Mouse (Mus musculus) olfactory bulb, adult 2 months (tissue): ENCODE data around the gene Dhrs4. TPM values are rescaled to one million over a fixed set of nuclear protein-coding genes. Genes with fewer than 3 reads are reported as not detected.
A peak's percentile ranks its signal among the peaks of the same experiment; 100 is the strongest.

Experiments
- H3K27ac ChIP-seq: fragments of 200-500 bp; 2 replicates; pipeline ENCODE4 v1.5.1; 2012; ENCODE audit warnings: low read depth, low read length; ENCODE audit not compliant: insufficient read depth
- H3K4me1 ChIP-seq: fragments of 200-500 bp; 2 replicates; pipeline ENCODE4 v1.6.1; 2012; ENCODE audit warnings: low read length; ENCODE audit not compliant: control insufficient read depth, insufficient read depth
- H3K4me3 ChIP-seq: fragments of 200-500 bp; 2 replicates; pipeline ENCODE4 v1.5.1; 2012; ENCODE audit warnings: mild to moderate bottlenecking, low read depth, low read length, moderate library complexity; ENCODE audit not compliant: insufficient read depth
- CTCF ChIP-seq: fragments of 200-500 bp; IDR thresholded peaks from 2 replicates; pipeline ENCODE4 v1.5.1; 2012; ENCODE audit warnings: low read depth, mild to moderate bottlenecking, low read length, moderate library complexity; ENCODE audit not compliant: insufficient read depth
- POLR2A ChIP-seq: fragments of 200-500 bp; IDR thresholded peaks from 2 replicates; pipeline ENCODE4 v1.6.1; 2012; ENCODE audit warnings: mild to moderate bottlenecking, low read depth, low read length, moderate library complexity; ENCODE audit not compliant: insufficient read depth
- WGBS: fragments of 180-500 bp; shearing (Covaris S2); methylation state at CpG from one replicate; pipeline ENCODE4 v1.1.7; 2018; 5-methylcytosine and 5-hydroxymethylcytosine counted together
- polyA plus RNA-seq: library from polyadenylated mRNA; stranded (reverse); fragments of >200 nt; gene quantifications from 2 replicates; pipeline ENCODE4 v1.2.4, GENCODE M21; 2012; ENCODE audit warnings: low replicate concordance; ENCODE audit not compliant: missing spikeins, insufficient read depth, insufficient read length

Gene Dhrs4
- polyA plus RNA-seq, 1 experiment, result not detected

DNA sequence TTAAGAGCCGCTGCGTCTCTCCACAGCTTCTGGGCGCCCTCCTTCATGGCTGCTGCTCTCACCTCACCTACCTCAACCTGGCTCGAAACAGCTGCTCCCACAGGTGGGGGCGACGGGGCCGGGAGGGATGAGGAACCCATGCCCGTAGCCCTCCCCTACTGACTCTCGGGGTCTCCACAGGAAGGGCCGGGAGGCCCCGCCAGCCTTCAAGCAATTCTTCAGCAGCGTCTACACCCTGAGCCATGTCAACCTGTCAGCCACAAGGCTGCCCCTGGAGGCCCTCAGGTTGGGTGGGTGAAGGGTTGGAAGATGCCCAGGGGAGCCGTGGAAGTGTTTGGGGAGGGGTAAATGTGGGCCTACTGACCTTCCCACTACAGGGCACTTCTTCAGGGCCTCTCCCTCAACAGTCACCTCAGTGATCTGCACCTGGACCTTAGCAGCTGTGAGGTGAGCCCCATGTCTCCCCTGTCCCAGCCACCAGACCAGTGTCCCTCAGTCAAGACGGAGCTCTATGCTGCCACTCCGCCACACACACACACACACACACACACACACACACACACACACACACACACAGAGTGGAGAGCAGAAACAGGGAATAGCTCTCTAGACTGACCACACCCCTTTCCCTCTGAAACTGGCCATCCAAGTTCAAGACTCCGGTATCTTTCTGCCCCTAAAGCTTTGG, 18.3 kb downstream of the Dhrs4 start:
- TF ChIP-seq POLR2A (no peak), CTCF (no peak)
- WGBS, result 80% methylated on average over 16 of the region's 16 CpGs
- Histone ChIP-seq H3K4me1 (peaks cover 4% of the 10 kb centered on the region), H3K4me3 (no peak overlapping the region), H3K27ac (no peak overlapping the region)

DNA sequence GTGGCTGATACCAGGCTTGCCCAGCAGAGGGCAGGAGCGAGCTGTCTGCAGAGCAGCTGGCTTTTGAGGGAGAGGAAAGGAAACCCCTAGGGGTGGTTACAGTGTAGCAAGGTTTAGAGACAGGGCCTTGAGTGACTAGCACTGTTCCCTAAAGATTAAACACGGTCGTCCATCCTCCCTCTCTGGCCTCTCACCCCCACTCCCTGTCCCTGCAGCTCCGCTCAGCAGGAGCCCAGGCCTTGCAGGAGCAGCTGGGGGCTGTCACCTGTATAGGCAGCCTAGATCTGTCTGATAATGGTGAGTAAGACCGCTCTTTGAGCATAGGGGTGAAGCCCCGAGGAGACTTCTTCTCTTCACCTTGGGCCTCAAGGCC, 18.9 kb downstream of the Dhrs4 start:
- 33% methylated on average over 6 of the region's 6 CpGs for WGBS
- TF ChIP-seq CTCF (peak; percentile 91), POLR2A (no peak)
- Histone ChIP-seq H3K27ac (no peak overlapping the region), H3K4me1 (peaks cover 4% of the 10 kb centered on the region), H3K4me3 (no peak overlapping the region)

DNA sequence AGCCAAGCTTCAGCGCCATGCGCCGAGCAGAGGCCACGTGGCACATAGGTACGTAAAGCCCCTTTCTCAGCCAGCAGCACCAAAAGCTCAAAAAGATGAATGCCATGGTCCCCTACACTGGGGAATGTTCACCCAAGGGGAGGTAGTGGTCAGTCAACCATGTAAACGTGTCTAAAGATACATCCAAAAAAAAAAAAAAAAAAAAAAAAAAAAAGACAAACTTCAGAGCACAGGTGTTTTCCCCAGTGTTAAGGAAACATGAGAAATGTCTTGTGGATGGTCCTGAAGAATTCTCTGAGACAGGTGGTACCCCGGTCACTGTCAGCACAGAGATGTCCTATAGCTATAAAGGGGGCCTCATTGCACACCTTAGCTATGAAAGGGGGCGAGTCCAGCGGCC, 27.1 kb downstream of the Dhrs4 start:
- Histone ChIP-seq H3K4me3 (no peak overlapping the region), H3K27ac (no peak overlapping the region), H3K4me1 (peaks cover 23% of the 10 kb centered on the region)
- TF ChIP-seq CTCF, result no peak
- no peak for TF ChIP-seq POLR2A
- WGBS, result 71% methylated on average over 9 of the region's 9 CpGs

DNA sequence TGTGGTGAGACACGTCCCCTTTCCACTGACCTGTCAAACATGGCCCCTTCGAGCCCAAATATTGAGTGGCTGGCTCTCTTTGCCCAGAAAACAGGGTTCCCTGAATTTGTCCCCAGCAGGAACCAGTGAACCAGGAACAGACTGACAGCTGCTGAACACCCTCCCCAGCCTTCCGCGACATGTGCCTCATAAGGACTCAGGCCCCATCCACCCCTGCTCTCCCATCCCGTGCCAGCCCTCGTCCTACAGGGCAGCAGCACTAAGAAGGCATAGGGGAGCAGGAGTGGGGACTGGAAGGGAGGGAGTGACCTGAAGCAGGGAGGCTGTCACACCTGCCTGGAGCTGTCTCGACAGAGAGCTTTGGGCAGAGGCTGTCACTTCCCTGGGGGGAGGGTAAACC, 29.2 kb downstream of the Dhrs4 start:
- Histone ChIP-seq H3K4me3 (no peak overlapping the region), H3K4me1 (peaks cover 38% of the 10 kb centered on the region), H3K27ac (no peak overlapping the region)
- TF ChIP-seq POLR2A (no peak), CTCF (no peak)
- 68% methylated on average over 7 of the region's 7 CpGs for WGBS

DNA sequence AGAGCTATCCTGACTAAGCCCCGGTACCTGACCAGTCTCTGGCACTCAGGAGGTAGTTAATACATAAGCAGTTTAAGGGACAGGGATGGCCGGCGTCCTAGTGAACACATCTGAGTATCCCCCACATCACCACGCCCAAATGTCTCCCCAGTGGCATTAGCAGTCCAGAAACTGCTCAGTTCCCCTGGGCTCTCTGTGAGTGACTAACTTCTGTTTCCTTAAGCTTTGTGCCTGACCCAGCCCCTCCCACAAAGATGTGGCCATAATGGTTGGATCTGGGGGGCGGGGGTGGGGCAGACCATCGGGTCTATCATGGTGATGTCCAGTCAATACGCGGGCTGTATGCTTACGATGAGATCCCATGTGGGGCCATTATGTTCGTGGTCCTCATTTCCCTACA, 31.0 kb downstream of the Dhrs4 start:
- TF ChIP-seq CTCF (no peak), POLR2A (no peak)
- H3K4me1 ChIP-seq, result peaks cover 38% of the 10 kb centered on the region
- H3K27ac ChIP-seq, result no peak overlapping the region
- no peak overlapping the region for H3K4me3 ChIP-seq
- 72% methylated on average over 10 of the region's 10 CpGs for WGBS

DNA sequence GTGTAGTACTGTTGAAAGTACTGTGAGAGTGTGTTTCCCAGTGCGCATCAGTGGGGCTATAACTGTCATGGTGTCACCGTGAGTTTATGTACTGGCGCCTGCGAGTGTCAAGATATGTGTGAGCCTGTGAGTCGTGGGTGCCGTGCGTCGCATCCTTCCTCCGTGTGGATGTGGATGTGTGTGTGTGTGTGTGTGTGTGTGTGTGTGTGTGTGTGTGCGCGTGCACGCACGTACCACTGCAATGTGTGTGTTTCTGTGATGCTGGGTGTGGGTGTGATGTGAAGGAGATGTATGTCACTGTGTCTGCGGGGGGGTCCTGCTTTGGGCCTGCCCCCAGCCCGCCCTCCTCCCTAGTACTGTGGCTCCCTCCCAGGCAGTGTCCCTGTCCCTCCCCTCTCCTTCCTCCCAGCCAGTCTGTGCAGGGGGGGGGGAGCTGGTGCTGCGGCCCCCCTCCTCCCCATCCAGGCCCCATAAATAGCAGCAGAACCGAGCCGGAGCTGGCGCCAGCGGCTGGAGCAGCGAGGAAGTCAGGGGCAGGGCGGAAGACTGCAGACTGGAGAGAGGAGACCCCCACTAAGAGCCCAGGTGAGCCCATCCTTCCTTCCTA, 31.7 kb downstream of the Dhrs4 start, which contains the start of gene Cpne6:
TSS of gene Cpne6 (plus strand) at position 321 of the 607 bp plus-strand sequence.
- TF ChIP-seq POLR2A (peak; percentile 55), CTCF (no peak)
- Histone ChIP-seq H3K4me3 (peak within 1 kb of the TSS; percentile 55), H3K4me1 (peaks cover 36% of the 10 kb centered on the region), H3K27ac (peak within 1 kb of the TSS; percentile 94)
- WGBS, result 30% methylated on average over 22 of the region's 22 CpGs

DNA sequence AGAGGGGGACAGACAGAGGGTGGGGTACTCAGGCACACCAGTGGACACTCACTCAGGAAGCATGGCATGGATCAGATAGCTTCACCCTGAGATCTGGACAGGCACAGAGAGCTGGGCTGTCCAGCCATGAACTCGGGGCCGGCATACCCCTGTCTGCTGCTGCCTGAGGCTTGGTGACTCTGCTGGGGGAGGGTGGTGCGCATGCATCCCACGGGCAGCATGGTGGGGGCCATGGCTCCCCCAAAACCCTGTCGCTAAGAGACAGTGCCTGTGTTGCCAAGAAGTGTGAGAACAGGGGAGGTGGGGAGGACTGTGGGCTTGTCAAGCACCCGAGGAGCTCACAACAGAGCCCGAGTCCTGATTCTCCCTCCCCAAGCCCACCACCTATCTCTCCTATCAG, 32.5 kb downstream of the Dhrs4 start:
- H3K4me1 ChIP-seq, result peaks cover 34% of the 10 kb centered on the region
- H3K4me3 ChIP-seq, result peak overlapping the region; percentile 55
- TF ChIP-seq POLR2A (0 out of 2 replicates have a peak, but pooled peaks have one; percentile 15), CTCF (no peak)
- peak overlapping the region; percentile 94 for H3K27ac ChIP-seq
- WGBS, result 15% methylated on average over 7 of the region's 7 CpGs

DNA sequence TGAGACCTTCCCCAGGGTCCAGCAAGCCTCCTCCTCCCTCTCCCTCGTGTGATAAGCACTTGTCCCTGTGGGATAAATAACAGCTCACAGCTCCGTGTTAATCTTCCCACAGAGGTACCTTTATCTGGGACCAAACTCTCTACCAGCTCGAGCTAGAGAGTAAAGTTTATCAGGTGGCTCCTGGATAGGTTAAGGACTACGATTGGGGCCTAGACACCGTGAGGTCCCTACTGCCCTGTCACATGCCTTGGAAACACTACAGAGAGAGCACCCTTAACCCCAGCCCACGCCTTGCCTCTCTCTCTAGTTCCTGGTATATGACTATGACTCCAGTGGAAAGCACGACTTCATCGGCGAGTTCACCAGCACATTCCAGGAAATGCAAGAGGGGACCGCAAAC, 35.4 kb downstream of the Dhrs4 start:
- peak overlapping the region; percentile 36 for H3K4me3 ChIP-seq
- TF ChIP-seq POLR2A, result no peak
- TF ChIP-seq CTCF, result no peak
- peaks cover 39% of the 10 kb centered on the region for H3K4me1 ChIP-seq
- peak overlapping the region; percentile 29; the same call in 1 of the 2 replicates for H3K27ac ChIP-seq
- 57% methylated on average over 10 of the region's 10 CpGs for WGBS

DNA sequence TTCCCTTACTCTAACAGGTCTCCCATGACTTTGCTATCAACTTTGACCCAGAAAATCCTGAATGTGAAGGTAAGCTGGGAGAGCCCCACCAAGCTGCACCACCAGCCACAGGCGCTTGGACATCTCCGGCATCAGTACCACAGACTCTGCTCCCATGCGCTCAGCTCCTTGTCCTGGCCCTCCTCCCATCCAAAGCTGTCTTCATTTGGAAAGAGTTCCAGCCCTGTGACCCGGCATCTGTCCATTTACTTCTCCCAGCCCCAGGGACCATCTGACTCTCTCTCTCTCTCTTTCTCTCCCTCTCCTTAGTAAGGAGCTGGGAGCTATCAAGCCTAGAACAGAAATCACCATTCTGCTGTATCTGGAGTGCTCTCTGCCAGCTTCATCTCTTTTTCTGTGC, 37.3 kb downstream of the Dhrs4 start:
- WGBS, result 67% methylated on average over 4 of the region's 4 CpGs
- no peak for TF ChIP-seq POLR2A
- no peak for TF ChIP-seq CTCF
- H3K27ac ChIP-seq, result 0 out of 2 replicates have a peak overlapping the region, but pooled peaks have one; percentile 74
- H3K4me1 ChIP-seq, result peaks cover 39% of the 10 kb centered on the region
- peak overlapping the region; percentile 16 for H3K4me3 ChIP-seq

DNA sequence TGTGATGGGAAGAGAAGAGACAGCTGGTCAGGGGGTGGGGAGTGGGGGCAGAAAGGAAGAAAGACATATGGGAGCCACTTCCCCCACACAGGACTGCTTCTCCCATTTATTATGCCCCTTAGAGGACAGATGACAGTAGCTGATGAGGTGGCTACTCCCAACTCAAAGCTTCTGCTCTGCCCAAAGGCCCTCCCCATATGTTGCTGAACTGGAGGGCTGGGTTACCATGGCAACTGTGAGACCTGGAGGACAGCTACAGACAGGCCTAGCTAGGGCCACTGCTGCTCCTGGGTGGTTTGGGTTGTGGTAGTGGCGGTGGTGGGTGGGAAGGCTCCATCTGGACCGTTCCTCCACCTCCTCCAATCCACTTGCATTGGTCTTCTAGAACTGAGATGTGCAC, 40.3 kb downstream of the Dhrs4 start:
- H3K4me1 ChIP-seq, result peaks cover 30% of the 10 kb centered on the region
- TF ChIP-seq CTCF (no peak), POLR2A (no peak)
- H3K4me3 ChIP-seq, result no peak overlapping the region
- H3K27ac ChIP-seq, result 0 out of 2 replicates have a peak overlapping the region, but pooled peaks have one; percentile 5
- 63% methylated on average over 2 of the region's 2 CpGs for WGBS
